Mouse (Mus musculus) heart, embryonic 12.5 days (tissue): ENCODE measurements around the gene Gpnmb. TPM values are rescaled to one million over a fixed set of nuclear protein-coding genes. Genes with fewer than 3 reads are reported as not detected.

Experiments
- ATAC-seq: fragments of 200-750 bp; cut with Nextera tagmentation; 2 replicates; pipeline ENCODE4 v1.8.0; 2017; ENCODE audit warnings: moderate TSS enrichment, moderate library complexity; ENCODE audit not compliant: insufficient number of reproducible peaks, low FRiP score
- H3K27ac ChIP-seq: fragments of 300-500 bp; sonication (generic); 2 replicates; pipeline ENCODE4 v1.5.1; 2016; ENCODE audit warnings: mild to moderate bottlenecking, moderate library complexity; ENCODE audit not compliant: poor library complexity, severe bottlenecking
- H3K27me3 ChIP-seq: fragments of 300-500 bp; sonication (generic); replicated peaks from 2 replicates; pipeline ENCODE4 v1.6.1; 2016; ENCODE audit warnings: mild to moderate bottlenecking, moderate library complexity
- H3K36me3 ChIP-seq: fragments of 300-500 bp; sonication (generic); 2 replicates; pipeline ENCODE4 v1.6.1; 2016; ENCODE audit warnings: mild to moderate bottlenecking, moderate library complexity
- H3K4me1 ChIP-seq: fragments of 300-500 bp; sonication (generic); replicated peaks from 2 replicates; pipeline ENCODE4 v1.6.1; 2016; ENCODE audit warnings: mild to moderate bottlenecking
- H3K4me2 ChIP-seq: fragments of 300-500 bp; sonication (generic); 2 replicates; pipeline ENCODE4 v1.6.1; 2016; ENCODE audit warnings: mild to moderate bottlenecking, moderate library complexity
- H3K4me3 ChIP-seq: fragments of 300-500 bp; sonication (generic); 2 replicates; pipeline ENCODE4 v1.5.1; 2016; ENCODE audit warnings: mild to moderate bottlenecking
- H3K9ac ChIP-seq: fragments of 300-500 bp; sonication (generic); 2 replicates; pipeline ENCODE4 v1.6.1; 2016; ENCODE audit warnings: mild to moderate bottlenecking, moderate library complexity
- H3K9me3 ChIP-seq: fragments of 300-500 bp; sonication (generic); replicated peaks from 2 replicates; pipeline ENCODE4 v1.6.1; 2016; ENCODE audit warnings: mild to moderate bottlenecking, moderate library complexity
- WGBS: fragments of 180-500 bp; shearing (Covaris S2); methylation state at CpG from one replicate; pipeline ENCODE4 v1.1.7; 2016; 5-methylcytosine and 5-hydroxymethylcytosine counted together
- polyA plus RNA-seq: library from polyadenylated mRNA; unstranded; fragments of >200 nt; fragmentation: Nextera tagmentation; extraction: Ambion mirVana; gene quantifications from 2 replicates; pipeline ENCODE4 v1.2.1, GENCODE M21; 2016

The Gpnmb gene
- polyA plus RNA-seq, 1 experiment from 2014 or later = 0.49 TPM

- H3K27ac ChIP-seq = no peak overlapping the region
- H3K4me1 ChIP-seq = no peaks in the 10 kb centered on the region
- no peak overlapping the region for H3K4me3 ChIP-seq
- H3K36me3 ChIP-seq = no peaks in the 10 kb centered on the region
- no peaks in the 10 kb centered on the region for H3K27me3 ChIP-seq
- H3K9me3 ChIP-seq = peaks cover 4% of the 10 kb centered on the region
- H3K9ac ChIP-seq = no peak overlapping the region
- no peak for ATAC-seq
- no peak overlapping the region for H3K4me2 ChIP-seq
- WGBS = 84% methylated on average over 9 of the region's 9 CpGs
Observed at GRCm38 (mm10) chr6:49056009-49056408, 19.7 kb downstream of the Gpnmb start.

- H3K4me3 ChIP-seq = no peak overlapping the region
- ATAC-seq = no peak
- H3K27me3 ChIP-seq = no peaks in the 10 kb centered on the region
- no peaks in the 10 kb centered on the region for H3K36me3 ChIP-seq
- WGBS = 36% methylated on average over 8 of the region's 8 CpGs
- no peak overlapping the region for H3K9ac ChIP-seq
- no peaks in the 10 kb centered on the region for H3K4me1 ChIP-seq
- no peak overlapping the region for H3K4me2 ChIP-seq
- H3K9me3 ChIP-seq = peaks cover 6% of the 10 kb centered on the region
- no peak overlapping the region for H3K27ac ChIP-seq
Observed at GRCm38 (mm10) chr6:49057053-49058021, 21.0 kb downstream of the Gpnmb start.

GRCm38 (mm10) chr6:49068361-49068760, 32.0 kb downstream of the Gpnmb start:
- Histone ChIP-seq H3K9ac (no peak overlapping the region), H3K4me3 (no peak overlapping the region), H3K27me3 (no peaks in the 10 kb centered on the region), H3K4me1 (no peaks in the 10 kb centered on the region), H3K27ac (no peak overlapping the region), H3K9me3 (no peaks in the 10 kb centered on the region; the same call in 1 of the 2 replicates), H3K4me2 (no peak overlapping the region), H3K36me3 (no peaks in the 10 kb centered on the region)
- WGBS = 48% methylated on average over 4 of the region's 4 CpGs
- no peak for ATAC-seq

- WGBS = under 1% methylated on average over 49 of the region's 49 CpGs
- peak; percentile 96 for ATAC-seq
- Histone ChIP-seq H3K27ac (peak within 1 kb of the TSS; percentile 73), H3K9me3 (no peaks in the 10 kb centered on the region), H3K4me1 (peaks cover 13% of the 10 kb centered on the region), H3K4me3 (peak within 1 kb of the TSS; percentile 81), H3K27me3 (no peaks in the 10 kb centered on the region), H3K9ac (peak within 1 kb of the TSS; percentile 93), H3K4me2 (peak within 1 kb of the TSS; percentile 92), H3K36me3 (0 out of 2 replicates have a peak, but pooled peaks cover under 1% of the 10 kb centered on the region)
Observed at GRCm38 (mm10) chr6:49073304-49074116, 37.2 kb downstream of the Gpnmb start, which contains the start of gene Malsu1. Malsu1 (plus strand) TSS chr6:49073795.

- 3% methylated on average over 19 of the region's 19 CpGs for WGBS
- ATAC-seq = peak; percentile 59
- H3K9ac ChIP-seq = peak overlapping the region; percentile 93
Observed at GRCm38 (mm10) chr6:49074117-49074490, 37.8 kb downstream of the Gpnmb start.

GRCm38 (mm10) chr6:49077894-49078293, 41.5 kb downstream of the Gpnmb start:
- no peak overlapping the region for H3K27ac ChIP-seq
- no peak overlapping the region for H3K4me3 ChIP-seq
- ATAC-seq = no peak
- no peak overlapping the region for H3K4me2 ChIP-seq
- H3K9ac ChIP-seq = no peak overlapping the region
- peaks cover 6% of the 10 kb centered on the region; the same call in 1 of the 2 replicates for H3K36me3 ChIP-seq
- no peaks in the 10 kb centered on the region for H3K9me3 ChIP-seq
- peaks cover 13% of the 10 kb centered on the region for H3K4me1 ChIP-seq
- H3K27me3 ChIP-seq = no peaks in the 10 kb centered on the region
- WGBS = 85% methylated on average over 2 of the region's 2 CpGs

More at GRCm38 (mm10) chr6:49074117-49074490, 37.8 kb downstream of the Gpnmb start:
- H3K4me1 ChIP-seq = peaks cover 13% of the 10 kb centered on the region
- peak overlapping the region; percentile 92 for H3K4me2 ChIP-seq
- peak overlapping the region; percentile 73 for H3K27ac ChIP-seq
- 0 out of 2 replicates have a peak, but pooled peaks cover 2% of the 10 kb centered on the region for H3K36me3 ChIP-seq
- H3K4me3 ChIP-seq = peak overlapping the region; percentile 81
- no peaks in the 10 kb centered on the region for H3K9me3 ChIP-seq
- H3K27me3 ChIP-seq = no peaks in the 10 kb centered on the region

- WGBS = 83% methylated on average over 1 of the region's 1 CpGs
Observed at GRCm38 (mm10) chr6:49079313-49079712, 43.0 kb downstream of the Gpnmb start.

GRCm38 (mm10) chr6:49083008-49083407, 46.7 kb downstream of the Gpnmb start:
- no peak for ATAC-seq
- 92% methylated on average over 4 of the region's 4 CpGs for WGBS
- Histone ChIP-seq H3K27ac (no peak overlapping the region), H3K9ac (no peak overlapping the region), H3K4me2 (no peak overlapping the region), H3K27me3 (no peaks in the 10 kb centered on the region), H3K36me3 (peaks cover 48% of the 10 kb centered on the region), H3K4me3 (no peak overlapping the region), H3K4me1 (no peaks in the 10 kb centered on the region), H3K9me3 (no peaks in the 10 kb centered on the region)

More at GRCm38 (mm10) chr6:49079313-49079712, 43.0 kb downstream of the Gpnmb start:
- Histone ChIP-seq H3K36me3 (peaks cover 19% of the 10 kb centered on the region), H3K9me3 (no peaks in the 10 kb centered on the region), H3K9ac (no peak overlapping the region), H3K4me2 (no peak overlapping the region), H3K27me3 (no peaks in the 10 kb centered on the region), H3K27ac (no peak overlapping the region), H3K4me3 (no peak overlapping the region), H3K4me1 (peaks cover 12% of the 10 kb centered on the region)
- no peak for ATAC-seq

GRCm38 (mm10) chr6:49094968-49095367, 58.6 kb downstream of the Gpnmb start:
- Histone ChIP-seq H3K4me3 (no peak overlapping the region), H3K27ac (no peak overlapping the region), H3K27me3 (no peaks in the 10 kb centered on the region), H3K9ac (no peak overlapping the region), H3K9me3 (no peaks in the 10 kb centered on the region), H3K4me2 (no peak overlapping the region), H3K36me3 (peaks cover 59% of the 10 kb centered on the region), H3K4me1 (peaks cover 41% of the 10 kb centered on the region)
- WGBS = 86% methylated on average over 10 of the region's 10 CpGs
- no peak for ATAC-seq

- Histone ChIP-seq H3K27ac (peak overlapping the region; percentile 74), H3K4me2 (peak overlapping the region; percentile 39), H3K9ac (peak overlapping the region; percentile 36; the same call in 1 of the 2 replicates), H3K36me3 (peaks cover 45% of the 10 kb centered on the region), H3K4me3 (no peak overlapping the region), H3K4me1 (peaks cover 55% of the 10 kb centered on the region), H3K27me3 (no peaks in the 10 kb centered on the region), H3K9me3 (no peaks in the 10 kb centered on the region)
- WGBS = 72% methylated on average over 7 of the region's 7 CpGs
- no peak for ATAC-seq
Observed at GRCm38 (mm10) chr6:49096421-49096820, 60.1 kb downstream of the Gpnmb start.
